Mouse (Mus musculus) heart, embryonic 14.5 days (tissue): ENCODE results near the gene Trim12c. TPM values are rescaled to one million over a fixed set of nuclear protein-coding genes. Genes with fewer than 3 reads are reported as not detected.
"Not testable (repeated sequence)": the region's sequence is repeated elsewhere in the genome, so short reads cannot be mapped to it uniquely, and the experiment has no call there.

Experiments used
- ATAC-seq: fragments of 200-750 bp; cut with Nextera tagmentation; 2 replicates; pipeline ENCODE4 v1.8.0; 2017; ENCODE audit warnings: low read depth, moderate TSS enrichment; ENCODE audit not compliant: insufficient number of reproducible peaks, insufficient read depth, low FRiP score
- H3K27ac ChIP-seq, 2 experiments: fragments of 200-500 bp in 1 of 2; fragments of 300-500 bp in 1 of 2; sonication (generic) in 1 of 2; replicated peaks in 1 of 2; 2 replicates each; pipeline ENCODE4 v1.5.1; 2012 to 2014; ENCODE audit warnings: low read depth in 2 of 2, low read length in 2 of 2, control low read depth in 1 of 2, mild to moderate bottlenecking in 1 of 2, mixed read lengths in 1 of 2; ENCODE audit not compliant: control insufficient read depth in 1 of 2, insufficient read depth in 1 of 2
- H3K27me3 ChIP-seq: fragments of 300-500 bp; sonication (generic); 2 replicates; pipeline ENCODE4 v1.6.1; 2014; ENCODE audit warnings: mild to moderate bottlenecking, low read length, control low read depth; ENCODE audit not compliant: control insufficient read depth, insufficient read depth
- H3K36me3 ChIP-seq: fragments of 300-500 bp; sonication (generic); 2 replicates; pipeline ENCODE4 v1.6.1; 2014; ENCODE audit warnings: mild to moderate bottlenecking, control low read depth, low read length, mixed read lengths; ENCODE audit not compliant: control insufficient read depth, insufficient read depth
- H3K4me1 ChIP-seq, 2 experiments: fragments of 200-500 bp in 1 of 2; fragments of 300-500 bp in 1 of 2; sonication (generic) in 1 of 2; 2 replicates each; pipeline ENCODE4 v1.6.1; 2012 to 2014; ENCODE audit warnings: low read length in 2 of 2, control low read depth in 1 of 2, mixed read lengths in 1 of 2; ENCODE audit not compliant: control insufficient read depth in 2 of 2, insufficient read depth in 2 of 2
- H3K4me2 ChIP-seq: fragments of 300-500 bp; sonication (generic); 2 replicates; pipeline ENCODE4 v1.6.1; 2014; ENCODE audit warnings: mild to moderate bottlenecking, low read length
- H3K4me3 ChIP-seq, 2 experiments: fragments of 200-500 bp in 1 of 2; fragments of 300-500 bp in 1 of 2; sonication (generic) in 1 of 2; 2 replicates each; pipeline ENCODE4 v1.5.1; 2012 to 2014; ENCODE audit warnings: low read length in 2 of 2, mild to moderate bottlenecking in 2 of 2, control low read depth in 1 of 2, low read depth in 1 of 2, moderate library complexity in 1 of 2; ENCODE audit not compliant: control insufficient read depth in 1 of 2, insufficient read depth in 1 of 2
- H3K9ac ChIP-seq: fragments of 300-500 bp; sonication (generic); 2 replicates; pipeline ENCODE4 v1.6.1; 2014; ENCODE audit warnings: mild to moderate bottlenecking, low read length
- H3K9me3 ChIP-seq: fragments of 300-500 bp; sonication (generic); 2 replicates; pipeline ENCODE4 v1.6.1; 2016; ENCODE audit warnings: low read length, control low read depth; ENCODE audit not compliant: control insufficient read depth
- WGBS: fragments of 180-500 bp; shearing (Covaris S2); extraction: QIAGEN DNeasy Blood & Tissue Kit; methylation state at CpG from one replicate; pipeline ENCODE4 v1.1.7; 2014; 5-methylcytosine and 5-hydroxymethylcytosine counted together
- polyA plus RNA-seq: library from polyadenylated mRNA; unstranded; fragments of >200 nt; fragmentation: Nextera tagmentation; extraction: Ambion mirVana; gene quantifications from 2 replicates; pipeline ENCODE4 v1.2.1, GENCODE M21; 2014

Trim12c gene
- polyA plus RNA-seq, 1 experiment from 2014 or later, result 2.0 TPM

GRCm38 (mm10) chr7:104348043-104348442, 5.1 kb downstream of the Trim12c start:
- not testable (repeated sequence) for ATAC-seq, H3K9me3 ChIP-seq
- 91% methylated on average over 4 of the region's 4 CpGs for WGBS

GRCm38 (mm10) chr7:104340744-104341143, 12.4 kb downstream of the Trim12c start:
- not testable (repeated sequence) for H3K27ac ChIP-seq, H3K9me3 ChIP-seq, H3K4me1 ChIP-seq, H3K4me3 ChIP-seq, ATAC-seq, H3K4me2 ChIP-seq, H3K9ac ChIP-seq, H3K27me3 ChIP-seq, H3K36me3 ChIP-seq
- 77% methylated on average over 2 of the region's 4 CpGs for WGBS

More at GRCm38 (mm10) chr7:104348043-104348442, 5.1 kb downstream of the Trim12c start:
- not testable (repeated sequence) for H3K4me3 ChIP-seq, H3K4me2 ChIP-seq, H3K27me3 ChIP-seq, H3K4me1 ChIP-seq, H3K27ac ChIP-seq, H3K9ac ChIP-seq
- H3K36me3 ChIP-seq, result peaks cover 13% of the 10 kb centered on the region

- WGBS, result 62% methylated on average over 3 of the region's 3 CpGs
- not testable (repeated sequence) for ATAC-seq
These were observed 17.6 kb downstream of the Trim12c start for GRCm38 (mm10) chr7:104335547-104335946.

GRCm38 (mm10) chr7:104329171-104329570, 24.0 kb downstream of the Trim12c start, which contains the start of gene Trim34b:
Gene Trim34b, plus strand, starts transcription at chr7:104329471.
- not testable (repeated sequence) for ATAC-seq, H3K27me3 ChIP-seq, H3K4me3 ChIP-seq, H3K4me1 ChIP-seq, H3K27ac ChIP-seq, H3K4me2 ChIP-seq, H3K9ac ChIP-seq, H3K36me3 ChIP-seq, H3K9me3 ChIP-seq
- WGBS, result 76% methylated on average over 2 of the region's 2 CpGs

More at GRCm38 (mm10) chr7:104335547-104335946, 17.6 kb downstream of the Trim12c start:
- not testable (repeated sequence) for H3K4me1 ChIP-seq, H3K27ac ChIP-seq, H3K9ac ChIP-seq, H3K4me3 ChIP-seq, H3K9me3 ChIP-seq, H3K27me3 ChIP-seq, H3K4me2 ChIP-seq, H3K36me3 ChIP-seq

GRCm38 (mm10) chr7:104322028-104322427, 31.1 kb downstream of the Trim12c start:
- WGBS, result 68% methylated on average over 9 of the region's 9 CpGs
- Histone ChIP-seq H3K9ac (no peak overlapping the region), H3K27me3 (no peaks in the 10 kb centered on the region), H3K4me3 (no peak overlapping the region), H3K4me1 (no peaks in the 10 kb centered on the region), H3K36me3 (no peaks in the 10 kb centered on the region), H3K9me3 (no peaks in the 10 kb centered on the region), H3K4me2 (no peak overlapping the region), H3K27ac (no peak overlapping the region)
- no peak for ATAC-seq

GRCm38 (mm10) chr7:104315369-104316080, 37.6 kb downstream of the Trim12c start, which contains the start of gene Trim12a:
Gene Trim12a, minus strand, starts transcription at chr7:104315466.
- H3K9me3 ChIP-seq, H3K4me1 ChIP-seq, H3K27me3 ChIP-seq, H3K36me3 ChIP-seq: not testable (repeated sequence)
- peak within 1 kb of the TSS; percentile 54 to 58 for H3K4me3 ChIP-seq
- 12% methylated on average over 4 of the region's 4 CpGs for WGBS
- H3K27ac ChIP-seq, result peak within 1 kb of the TSS; percentile 71 to 83
- ATAC-seq, result peak; percentile 83
- peak within 1 kb of the TSS; percentile 66 for H3K4me2 ChIP-seq
- H3K9ac ChIP-seq, result peak within 1 kb of the TSS; percentile 75

GRCm38 (mm10) chr7:104314796-104315353, 38.3 kb downstream of the Trim12c start:
- 10% methylated on average over 15 of the region's 15 CpGs for WGBS
- H3K4me1 ChIP-seq, result no peaks in the 10 kb centered on the region
- no peaks in the 10 kb centered on the region for H3K27me3 ChIP-seq
- no peak for ATAC-seq
- H3K4me3 ChIP-seq, result peak overlapping the region; percentile 54 to 58
- H3K4me2 ChIP-seq, result peak overlapping the region; percentile 66
- no peaks in the 10 kb centered on the region for H3K36me3 ChIP-seq
- H3K9ac ChIP-seq, result peak overlapping the region; percentile 75
- no peaks in the 10 kb centered on the region for H3K9me3 ChIP-seq
- peak overlapping the region; percentile 71 to 83 for H3K27ac ChIP-seq
